Mouse (Mus musculus) liver, embryonic 14.5 days (tissue): ENCODE results near the gene Uqcr11.

ENCODE experiments used
- CTCF ChIP-seq: IDR thresholded peaks from 2 replicates; pipeline ENCODE4 v1.5.1; 2016; ENCODE audit warnings: antibody characterized with exemption, low read depth, control low read depth
- EP300 ChIP-seq: IDR thresholded peaks from 2 replicates; pipeline ENCODE4 v1.6.1; 2016; ENCODE audit warnings: antibody characterized with exemption, low read depth

GRCm38 (mm10) chr10:80369995-80370747 is 36.5 kb downstream of the Uqcr11 start:
- no peak for TF ChIP-seq EP300
- TF ChIP-seq CTCF = peak; percentile 73
